15 mouse cellular contexts compared by ENCODE assay signal in genomic region chr14:61192326-61192725, GRCm38 (mm10).
"Had no signal": no experiment of that assay in that cellular context is flagged by ENCODE, and none has a peak within 500 bp of the region (broad histone marks: within the 10 kb centered on the region; RNA-seq: fewer than 3 reads in every experiment).

No protein-coding gene starts in this region.

- H3K9ac ChIP-seq: neural tube, embryonic 15.5 days; stomach, embryonic 15.5 days had no signal

- H3K27ac ChIP-seq: neural tube, embryonic 15.5 days; stomach, embryonic 15.5 days; stomach, postnatal 0 days had no signal

- H3K4me2 ChIP-seq: neural tube, embryonic 15.5 days; stomach, embryonic 15.5 days had no signal

- H3K4me1 ChIP-seq: neural tube, embryonic 15.5 days; stomach, embryonic 15.5 days had no signal

- H3K27me3 ChIP-seq: neural tube, embryonic 15.5 days; stomach, embryonic 15.5 days had no signal

- H3K36me3 ChIP-seq: stomach, embryonic 15.5 days had no signal

- DNase-seq: retina, postnatal 1 day; right cerebral cortex, adult 18-20 months; right cerebral cortex, postnatal 14 days; right cerebral cortex, postnatal 25 days; right cerebral cortex, postnatal 4 days; spleen, adult 18-20 months; thymus, adult 18-20 months; thymus, adult 2 months; thymus, postnatal 14 days; thymus, postnatal 25 days; thymus, postnatal 36 days; thymus, postnatal 4 days had no signal

- H3K4me3 ChIP-seq: neural tube, embryonic 15.5 days; stomach, embryonic 15.5 days had no signal

- H3K9me3 ChIP-seq: neural tube, embryonic 15.5 days; stomach, embryonic 15.5 days had no signal
